Mouse (Mus musculus) heart, adult 9 months (tissue): ENCODE measurements around the gene Nes.

ENCODE experiments used
- DNase-seq, 2 experiments: peaks; one replicate each; pipeline ENCODE4 v3.0.0; 2022; ENCODE audit warnings: low spot score in 2 of 2

Nes gene

DNA sequence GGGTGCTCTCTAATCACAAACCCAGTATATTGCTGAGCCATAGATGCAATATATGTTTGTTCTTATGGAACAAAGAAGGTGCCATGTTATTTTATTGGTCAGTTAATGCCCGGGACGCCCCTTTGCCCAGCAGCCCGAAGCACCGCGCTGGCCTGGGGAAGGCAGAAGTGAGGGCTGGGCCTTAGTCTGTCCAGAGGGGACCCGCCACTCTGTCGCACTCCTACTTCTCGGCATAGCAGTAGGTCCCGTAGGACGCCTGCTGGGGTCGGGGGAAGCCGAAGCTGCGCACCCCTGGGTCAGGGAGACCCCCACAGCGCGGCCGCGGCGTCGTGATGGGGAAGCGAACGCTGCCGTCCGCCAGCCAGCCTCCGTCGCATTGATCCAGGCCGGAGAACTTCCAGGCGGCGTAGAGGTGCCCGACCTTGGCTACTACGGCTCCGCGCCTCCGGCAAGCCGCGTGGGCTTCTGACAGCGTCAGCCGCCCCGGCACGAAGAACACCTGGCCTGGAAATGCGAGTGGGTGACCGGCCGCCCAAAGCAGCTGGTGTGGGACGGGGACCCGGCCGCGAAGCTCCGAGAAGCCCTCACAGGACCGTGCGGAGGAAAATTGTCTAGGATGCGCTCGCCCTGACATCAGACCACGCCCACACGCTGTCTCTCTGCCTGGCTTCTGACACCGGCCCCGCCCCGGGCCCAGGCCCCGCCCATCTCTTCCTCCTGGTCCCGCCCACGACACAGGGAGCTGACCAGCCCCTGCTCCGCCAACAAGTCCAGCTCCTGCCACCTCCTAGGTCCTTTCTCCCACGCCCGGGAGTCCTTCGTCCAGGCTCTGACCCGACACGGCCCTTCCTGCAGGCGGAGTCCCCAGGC, 51.7 kb downstream of the Nes start:
- DNase-seq: peak; percentile 81 to 88

DNA sequence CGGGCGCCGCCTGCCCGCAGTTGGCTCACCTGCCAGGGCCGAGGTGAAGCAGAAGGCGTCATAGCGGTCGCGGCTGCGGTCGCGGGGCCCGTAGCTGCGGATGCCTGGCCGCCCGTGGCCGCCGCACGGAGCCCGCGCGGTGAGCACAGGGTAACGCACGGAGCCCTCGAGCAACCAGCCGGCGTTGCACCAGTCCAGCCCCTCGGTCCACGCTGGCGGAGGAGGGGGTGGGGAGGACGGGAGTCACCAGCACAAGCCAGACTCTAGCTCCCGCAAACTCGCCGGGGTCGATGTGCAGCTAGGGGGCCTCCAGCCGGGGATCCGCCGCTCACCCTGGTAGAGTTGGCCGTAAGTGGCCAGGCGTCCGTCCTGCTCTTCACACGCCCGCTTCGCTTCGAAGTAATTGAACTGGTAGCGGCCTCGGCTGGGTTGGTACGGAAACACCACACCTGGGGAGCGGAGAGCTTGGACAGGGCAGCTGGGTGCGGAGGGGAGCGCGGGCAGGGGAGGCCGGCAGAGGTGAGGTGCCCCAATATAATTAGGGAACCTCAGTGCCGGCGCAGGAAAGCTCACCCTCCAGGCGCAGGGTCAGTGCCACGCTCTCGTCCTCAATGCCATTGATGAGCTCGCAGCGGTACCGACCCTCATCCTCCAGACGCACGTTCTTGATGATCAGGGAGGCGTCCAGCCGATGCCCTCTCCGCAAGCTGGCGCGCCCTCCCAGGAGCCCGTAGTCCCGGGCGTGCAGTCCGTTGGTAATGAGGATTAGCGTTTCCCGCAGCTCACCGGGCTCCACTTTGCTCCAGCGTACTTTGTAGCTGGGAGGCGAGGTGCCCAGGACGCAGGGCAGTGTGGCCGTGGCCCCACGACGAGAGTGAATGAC, 52.6 kb downstream of the Nes start:
- DNase-seq: no peak

DNA sequence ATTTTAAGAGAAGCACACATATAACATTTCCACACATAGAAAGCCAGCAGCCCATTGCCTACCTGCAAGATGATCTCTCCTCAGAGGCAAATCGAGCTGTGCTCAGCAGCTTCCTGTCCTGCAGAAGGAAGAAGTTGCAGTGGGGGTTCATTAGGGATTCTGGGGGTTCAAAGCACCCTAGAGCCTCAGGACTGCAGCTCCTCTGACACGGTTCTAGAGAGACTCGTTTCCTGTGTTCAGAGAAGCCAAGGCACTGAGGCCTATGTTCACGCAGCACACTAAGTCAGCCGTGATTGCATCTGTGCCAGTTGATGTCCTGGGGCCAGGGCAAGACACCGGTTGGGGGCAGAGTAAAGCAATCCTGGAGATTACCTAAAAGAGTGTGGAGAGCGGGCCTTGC, 55.9 kb downstream of the Nes start:
- no peak for DNase-seq

DNA sequence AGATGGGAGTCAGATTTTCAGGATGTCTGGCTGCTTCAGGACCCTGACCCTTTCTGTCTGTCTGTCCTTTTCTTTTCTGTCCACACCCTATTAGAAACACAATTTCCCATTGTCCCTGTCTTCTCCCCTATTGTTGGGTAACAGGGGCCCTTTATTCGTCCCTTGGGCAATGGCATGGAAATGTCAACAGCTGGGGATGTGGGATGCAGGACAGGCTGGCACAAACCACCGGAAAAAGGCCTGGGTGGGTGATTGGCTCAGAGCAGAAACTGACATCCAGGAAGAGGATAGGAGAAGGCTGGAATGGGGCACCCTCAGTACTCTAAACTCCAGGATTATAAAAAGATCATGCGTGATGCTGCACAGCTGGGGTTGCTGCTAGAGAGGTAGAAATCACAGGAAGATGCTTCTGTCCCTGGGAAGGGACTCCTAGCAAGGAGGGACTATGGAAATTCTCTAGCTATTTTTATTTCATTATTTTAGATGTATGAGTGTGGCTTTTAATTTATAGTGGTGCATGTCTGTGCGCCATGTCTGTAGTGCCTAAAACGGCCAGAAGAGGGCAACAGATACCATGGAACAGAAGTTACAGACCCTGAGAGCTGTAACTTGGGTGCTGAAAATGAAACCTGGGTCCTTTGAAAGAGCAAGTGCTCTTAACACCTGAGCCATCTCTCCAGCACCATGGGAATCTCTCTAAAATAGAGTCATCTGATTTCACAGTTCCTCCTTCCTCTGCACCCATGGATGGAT, 56.7 kb downstream of the Nes start, which contains the start of gene Hapln2:
Hapln2 (minus strand) TSS at position 150 of the 753 bp plus-strand sequence.
- no peak for DNase-seq
